Mouse (Mus musculus) forebrain, embryonic 10.5 days (tissue): ENCODE data around the gene Rcor2. TPM values are rescaled to one million over a fixed set of nuclear protein-coding genes. Genes with fewer than 3 reads are reported as not detected.

Experiments used
- DNase-seq: peaks from one replicate; pipeline ENCODE4 v3.0.0-alpha.2; 2017; ENCODE audit warnings: low spot score; ENCODE audit errors: extremely low spot score
- H3K27ac ChIP-seq: fragments of 300-500 bp; sonication (generic); 2 replicates; pipeline ENCODE4 v1.5.1; 2016; ENCODE audit warnings: mild to moderate bottlenecking
- H3K27me3 ChIP-seq: fragments of 300-500 bp; sonication (generic); 2 replicates; pipeline ENCODE4 v1.6.1; 2016; ENCODE audit warnings: mild to moderate bottlenecking; ENCODE audit not compliant: poor library complexity, severe bottlenecking
- H3K36me3 ChIP-seq: fragments of 300-500 bp; sonication (generic); replicated peaks from 2 replicates; pipeline ENCODE4 v1.6.1; 2016; ENCODE audit warnings: mild to moderate bottlenecking, moderate library complexity
- H3K4me1 ChIP-seq: fragments of 300-500 bp; sonication (generic); 2 replicates; pipeline ENCODE4 v1.6.1; 2016
- H3K4me3 ChIP-seq: fragments of 300-500 bp; sonication (generic); 2 replicates; pipeline ENCODE4 v1.5.1; 2016; ENCODE audit warnings: mild to moderate bottlenecking, moderate library complexity
- H3K9me3 ChIP-seq: fragments of 300-500 bp; sonication (generic); 2 replicates; pipeline ENCODE4 v1.6.1; 2016; ENCODE audit warnings: mild to moderate bottlenecking, moderate library complexity
- WGBS: fragments of 180-500 bp; shearing (Covaris S2); methylation state at CpG from one replicate; pipeline ENCODE4 v1.1.7; 2016; 5-methylcytosine and 5-hydroxymethylcytosine counted together
- polyA plus RNA-seq: library from polyadenylated mRNA; unstranded; fragments of >200 nt; fragmentation: Nextera tagmentation; extraction: Ambion mirVana; gene quantifications from 2 replicates; pipeline ENCODE4 v1.2.1, GENCODE M21; 2016

Rcor2 gene
- polyA plus RNA-seq, 1 experiment from 2014 or later: 64.0 TPM

DNA sequence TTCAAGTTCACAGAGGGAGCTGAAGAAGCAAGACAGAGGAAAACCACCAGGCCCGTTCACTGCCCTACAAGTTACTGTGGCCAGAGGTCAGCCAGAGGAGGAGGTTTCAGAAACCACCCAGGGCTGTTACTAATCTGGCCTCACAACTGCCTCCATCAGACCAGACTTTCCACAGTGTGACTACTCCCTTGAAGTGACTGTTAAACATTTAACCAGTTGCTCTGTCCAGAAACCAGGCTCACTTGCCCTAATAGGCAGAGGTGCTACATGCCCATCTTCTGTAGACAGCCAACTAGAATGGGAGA lies 35.3 kb downstream of the Rcor2 start:
- Histone ChIP-seq H3K27me3 (no peaks in the 10 kb centered on the region), H3K9me3 (no peaks in the 10 kb centered on the region), H3K4me1 (peaks cover 8% of the 10 kb centered on the region), H3K27ac (no peak overlapping the region), H3K4me3 (no peak overlapping the region), H3K36me3 (peaks cover 39% of the 10 kb centered on the region)
- 78% methylated on average over 1 of the region's 1 CpGs for WGBS
- DNase-seq: no peak

DNA sequence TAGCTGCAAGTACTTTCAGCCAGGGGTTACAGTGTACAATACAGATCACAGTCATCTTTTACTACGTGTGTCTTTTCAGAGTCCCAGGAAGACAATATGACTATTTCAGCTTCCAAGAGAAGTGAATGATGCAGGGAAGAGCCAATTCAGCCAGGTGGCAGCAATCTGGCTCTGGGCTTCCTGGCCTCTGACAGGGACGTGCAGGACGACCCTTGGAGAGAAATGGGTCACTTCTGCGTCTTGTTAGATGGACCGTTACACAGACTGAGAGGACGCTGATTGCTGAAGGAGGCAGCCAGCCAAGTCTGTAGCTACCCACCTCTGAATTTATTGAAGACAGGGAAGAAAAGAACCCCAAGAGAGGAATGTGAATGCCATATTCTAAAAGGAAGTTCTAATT lies 36.7 kb downstream of the Rcor2 start:
- WGBS: 84% methylated on average over 6 of the region's 6 CpGs
- Histone ChIP-seq H3K27me3 (no peaks in the 10 kb centered on the region), H3K27ac (no peak overlapping the region), H3K4me1 (peaks cover 22% of the 10 kb centered on the region), H3K4me3 (no peak overlapping the region), H3K9me3 (no peaks in the 10 kb centered on the region), H3K36me3 (peaks cover 28% of the 10 kb centered on the region)
- DNase-seq: no peak

DNA sequence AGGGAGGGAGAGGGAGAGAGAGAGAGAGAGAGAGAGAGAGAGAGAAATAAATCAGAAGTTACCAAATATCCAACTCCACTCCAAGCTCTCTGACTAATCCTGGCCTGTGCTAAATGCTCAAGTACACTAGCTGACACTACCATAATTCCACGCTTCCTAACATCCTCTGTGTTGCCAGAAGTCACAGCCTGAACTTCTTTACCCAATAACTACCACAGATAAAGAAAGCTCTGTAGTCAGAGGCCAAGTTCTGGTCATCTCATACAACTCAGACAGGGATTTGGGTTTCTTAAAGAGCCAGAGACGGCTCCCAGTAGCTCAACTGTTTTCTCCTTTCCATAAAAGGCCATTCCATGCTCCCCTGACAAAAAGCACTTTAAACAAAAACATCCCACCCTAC lies 37.7 kb downstream of the Rcor2 start:
- no peak for DNase-seq
- H3K36me3 ChIP-seq: peaks cover 20% of the 10 kb centered on the region
- no peaks in the 10 kb centered on the region for H3K27me3 ChIP-seq
- no peak overlapping the region for H3K27ac ChIP-seq
- 84% methylated on average over 2 of the region's 2 CpGs for WGBS
- H3K9me3 ChIP-seq: no peaks in the 10 kb centered on the region
- peaks cover 32% of the 10 kb centered on the region for H3K4me1 ChIP-seq
- no peak overlapping the region for H3K4me3 ChIP-seq

DNA sequence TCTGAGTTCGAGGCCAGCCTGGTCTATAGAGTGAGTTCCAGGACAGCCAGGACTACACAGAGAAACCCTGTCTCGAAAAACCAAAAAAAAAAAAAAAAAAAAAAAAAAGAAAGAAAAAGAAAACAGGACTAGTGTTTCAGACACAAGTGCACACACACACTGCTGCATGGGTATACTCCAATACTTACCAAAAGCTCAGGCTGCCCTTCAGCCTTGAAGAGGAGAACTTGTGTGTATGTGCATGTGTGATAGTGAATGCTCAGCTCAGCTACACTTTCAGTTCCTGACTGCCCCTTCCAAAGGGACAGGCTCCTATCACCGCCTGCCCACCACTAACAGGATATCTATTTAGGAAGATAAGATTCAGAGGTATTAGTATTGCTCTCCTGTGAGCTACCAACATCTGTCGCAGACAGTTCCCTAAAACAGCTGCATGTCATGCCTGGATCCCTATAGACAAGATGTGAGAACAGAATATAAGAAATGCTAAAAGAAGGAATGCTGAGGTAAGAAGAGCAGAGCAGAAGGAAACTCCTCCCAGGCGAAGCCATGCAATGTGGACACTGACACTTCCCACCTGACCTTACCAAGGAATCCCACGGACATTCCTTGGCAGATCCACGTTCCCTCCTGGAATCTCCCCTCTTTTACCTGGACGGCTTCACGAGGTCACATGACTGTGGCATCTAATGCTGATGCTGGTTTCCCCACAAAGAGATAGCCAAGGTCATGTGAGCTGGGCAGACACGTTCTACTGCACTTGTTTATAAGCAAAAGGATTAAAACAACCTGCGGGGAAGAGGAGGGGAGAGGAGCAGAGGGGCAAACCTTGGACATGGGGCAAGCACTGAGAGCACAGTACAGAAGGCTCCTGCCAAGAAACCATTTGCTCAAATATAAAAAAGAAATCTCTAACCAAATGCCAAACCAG lies 38.5 kb downstream of the Rcor2 start:
- Histone ChIP-seq H3K36me3 (peaks cover 14% of the 10 kb centered on the region; the same call in 1 of the 2 replicates), H3K4me1 (peaks cover 40% of the 10 kb centered on the region), H3K4me3 (no peak overlapping the region), H3K27me3 (no peaks in the 10 kb centered on the region), H3K9me3 (no peaks in the 10 kb centered on the region), H3K27ac (no peak overlapping the region)
- no peak for DNase-seq
- 86% methylated on average over 11 of the region's 11 CpGs for WGBS

DNA sequence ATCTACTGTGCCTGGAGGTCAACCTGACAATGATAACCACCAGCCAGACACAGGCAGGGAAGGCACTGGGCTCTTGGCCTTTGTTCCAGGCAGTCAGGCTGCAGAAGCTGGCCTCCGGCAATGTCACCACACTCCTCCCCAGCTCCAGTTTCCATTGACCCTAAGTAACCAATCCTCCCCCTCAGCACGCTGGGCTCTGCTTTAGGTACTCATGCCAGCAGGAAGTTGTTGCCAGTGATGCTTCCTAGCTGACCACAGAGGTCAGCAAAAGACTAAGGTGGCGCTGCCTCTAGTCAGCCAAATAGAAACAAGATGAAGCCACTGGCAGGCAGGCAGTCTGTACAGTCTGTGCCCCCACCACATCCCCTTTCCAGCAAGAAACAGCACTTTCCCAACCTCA lies 39.8 kb downstream of the Rcor2 start:
- 0 out of 2 replicates have a peak overlapping the region, but pooled peaks have one; percentile 21 for H3K27ac ChIP-seq
- 76% methylated on average over 3 of the region's 3 CpGs for WGBS
- H3K4me1 ChIP-seq: peaks cover 53% of the 10 kb centered on the region

DNA sequence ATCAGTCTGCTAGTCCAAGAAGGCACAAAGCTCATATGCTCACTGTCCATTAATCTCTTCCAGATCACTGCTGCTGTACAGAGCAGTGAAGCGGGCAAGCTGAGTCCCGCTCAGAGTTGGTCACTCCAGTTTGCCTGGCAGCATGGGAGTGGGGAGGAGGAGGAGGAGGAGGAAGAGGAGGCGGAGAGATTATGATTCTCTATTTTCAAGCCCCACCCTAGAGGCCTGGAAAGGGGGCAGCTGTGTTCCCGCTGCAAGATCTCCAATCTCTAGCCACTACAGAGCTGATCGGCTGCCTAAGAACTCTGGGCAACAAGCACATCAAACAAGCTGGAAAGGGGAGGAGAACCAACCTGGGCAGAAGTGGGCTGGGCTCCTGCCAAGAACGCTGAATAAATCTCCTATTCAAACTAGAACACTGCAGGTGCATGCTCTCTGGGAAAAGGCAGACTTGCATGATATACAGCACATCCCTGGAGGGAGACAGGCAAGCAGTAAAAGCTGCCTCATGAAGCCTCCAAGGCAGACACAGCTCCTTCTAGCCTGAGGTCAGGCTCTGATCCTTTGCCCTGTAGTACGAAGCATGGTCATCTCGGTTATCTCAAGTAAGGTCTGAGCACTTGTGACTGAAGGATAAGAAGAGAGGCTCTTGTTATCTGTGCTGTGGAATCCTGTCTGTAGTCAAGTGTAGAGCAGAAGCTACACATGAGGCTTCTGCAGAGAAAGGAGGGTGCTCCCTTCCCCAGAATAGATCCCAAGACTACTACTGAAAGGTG lies 41.1 kb downstream of the Rcor2 start:
- WGBS: 64% methylated on average over 8 of the region's 8 CpGs
- H3K27ac ChIP-seq: peak overlapping the region; percentile 60
- H3K4me3 ChIP-seq: peak overlapping the region; percentile 14; the same call in 1 of the 2 replicates
- H3K36me3 ChIP-seq: peaks cover 8% of the 10 kb centered on the region; the same call in 1 of the 2 replicates
- H3K4me1 ChIP-seq: peaks cover 56% of the 10 kb centered on the region
- H3K9me3 ChIP-seq: no peaks in the 10 kb centered on the region
- no peaks in the 10 kb centered on the region for H3K27me3 ChIP-seq
- no peak for DNase-seq

More for the DNA sequence above, 39.8 kb downstream of the Rcor2 start:
- H3K9me3 ChIP-seq: no peaks in the 10 kb centered on the region
- no peaks in the 10 kb centered on the region for H3K27me3 ChIP-seq
- DNase-seq: no peak
- H3K36me3 ChIP-seq: peaks cover 8% of the 10 kb centered on the region; the same call in 1 of the 2 replicates
- H3K4me3 ChIP-seq: no peak overlapping the region

DNA sequence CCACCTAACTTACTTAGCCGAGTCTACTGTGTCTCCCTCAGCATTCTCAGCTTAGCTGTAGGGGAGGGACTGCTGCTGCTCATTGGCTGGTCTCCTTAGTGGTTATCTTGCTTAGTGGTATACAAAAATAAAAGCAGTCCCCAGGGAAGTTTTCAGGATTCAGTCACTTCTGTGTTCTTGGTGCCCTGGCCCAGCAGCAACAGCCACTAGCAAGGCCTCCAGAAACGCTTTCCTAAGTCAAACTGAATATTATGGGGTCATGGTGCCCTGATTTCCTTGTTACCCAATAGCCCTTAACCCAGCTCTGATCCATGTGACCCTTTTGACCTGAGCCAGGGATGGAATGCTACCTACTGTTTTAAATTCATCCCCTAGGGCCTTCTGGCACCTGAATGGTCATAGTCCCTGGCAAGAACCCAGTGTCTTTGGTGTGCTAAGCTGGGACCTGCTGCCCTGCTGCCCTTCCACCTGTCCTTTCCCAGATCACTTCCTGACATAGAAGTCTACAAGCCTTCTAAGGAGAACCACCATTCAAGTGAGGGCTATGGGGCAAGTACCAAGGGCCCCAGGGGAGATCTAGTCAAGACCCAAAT lies 42.7 kb downstream of the Rcor2 start:
- Histone ChIP-seq H3K36me3 (no peaks in the 10 kb centered on the region), H3K4me1 (peaks cover 60% of the 10 kb centered on the region), H3K9me3 (no peaks in the 10 kb centered on the region), H3K27ac (peak overlapping the region; percentile 73; the same call in 1 of the 2 replicates), H3K4me3 (no peak overlapping the region), H3K27me3 (no peaks in the 10 kb centered on the region)
- 67% methylated on average over 2 of the region's 2 CpGs for WGBS
- no peak for DNase-seq

DNA sequence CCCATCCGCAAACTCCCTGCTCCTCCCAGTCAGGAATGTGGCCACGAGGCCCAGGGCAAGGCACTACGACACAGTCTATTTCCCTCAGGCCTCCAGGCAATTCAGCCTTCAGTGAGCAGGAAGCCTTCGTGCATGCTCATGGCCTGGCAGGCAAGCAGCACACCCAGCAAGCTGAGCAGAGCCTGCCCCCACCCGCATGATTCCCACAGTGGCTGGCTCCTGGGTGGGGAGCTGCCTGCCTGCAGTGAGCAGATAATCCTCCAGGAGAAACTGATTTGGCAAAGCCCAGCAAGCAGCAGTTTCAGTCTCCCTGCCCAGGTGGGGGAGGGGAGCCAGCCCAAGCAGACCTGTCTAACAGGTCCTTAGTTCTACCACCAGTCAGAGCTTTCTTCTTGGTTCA lies 43.6 kb downstream of the Rcor2 start:
- H3K4me3 ChIP-seq: no peak overlapping the region; the same call in 1 of the 2 replicates
- no peaks in the 10 kb centered on the region for H3K9me3 ChIP-seq
- peak overlapping the region; percentile 73 for H3K27ac ChIP-seq
- no peaks in the 10 kb centered on the region for H3K27me3 ChIP-seq
- H3K36me3 ChIP-seq: no peaks in the 10 kb centered on the region
- peaks cover 61% of the 10 kb centered on the region for H3K4me1 ChIP-seq
- WGBS: 12% methylated on average over 5 of the region's 5 CpGs
- peak; percentile 37 for DNase-seq

DNA sequence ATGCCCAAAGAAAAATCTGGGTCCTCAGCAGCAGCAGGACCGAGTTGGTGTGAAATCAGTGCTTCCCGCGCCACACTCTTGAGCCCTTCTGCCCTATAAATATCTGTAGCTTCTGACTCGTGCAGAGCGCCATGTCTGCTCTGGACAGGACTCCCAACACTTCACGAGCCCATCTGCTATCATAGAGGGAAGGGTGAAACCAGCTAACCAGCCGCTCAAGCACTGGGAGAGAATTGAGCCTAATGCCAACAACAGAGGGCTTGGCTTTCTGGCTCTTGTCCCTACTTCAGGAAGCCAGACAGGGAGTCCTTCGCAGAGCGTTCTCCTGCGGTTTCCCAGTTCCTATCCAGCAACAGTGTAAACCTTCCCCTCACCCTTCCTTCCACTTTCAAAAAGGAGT lies 44.2 kb downstream of the Rcor2 start:
- DNase-seq: no peak
- Histone ChIP-seq H3K27ac (peak overlapping the region; percentile 73; the same call in 1 of the 2 replicates), H3K27me3 (no peaks in the 10 kb centered on the region), H3K4me3 (no peak overlapping the region), H3K4me1 (peaks cover 67% of the 10 kb centered on the region), H3K9me3 (no peaks in the 10 kb centered on the region), H3K36me3 (no peaks in the 10 kb centered on the region)
- WGBS: 45% methylated on average over 10 of the region's 10 CpGs

DNA sequence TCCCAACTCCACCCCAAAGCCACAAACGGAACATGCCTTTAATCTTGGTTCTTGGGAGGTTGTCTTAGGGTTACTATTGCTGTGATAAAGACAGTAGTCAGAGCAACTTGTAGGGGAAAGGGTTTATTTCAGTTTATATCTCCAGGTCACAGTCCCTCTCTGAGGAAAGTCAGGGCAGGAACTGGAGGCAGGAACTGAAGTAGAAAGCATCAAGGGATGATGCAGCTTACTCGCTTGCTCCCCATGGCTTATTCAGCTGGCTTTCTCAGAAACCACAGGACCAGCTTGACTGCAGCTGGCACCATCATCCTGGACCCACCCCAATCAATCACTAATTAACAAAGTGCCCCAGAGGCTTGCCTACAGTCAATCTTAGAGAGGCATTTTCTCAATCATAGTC lies 46.5 kb downstream of the Rcor2 start:
- H3K4me3 ChIP-seq: no peak overlapping the region
- peaks cover 2% of the 10 kb centered on the region; the same call in 1 of the 2 replicates for H3K36me3 ChIP-seq
- H3K9me3 ChIP-seq: no peaks in the 10 kb centered on the region
- H3K4me1 ChIP-seq: peaks cover 50% of the 10 kb centered on the region
- DNase-seq: no peak
- H3K27me3 ChIP-seq: no peaks in the 10 kb centered on the region
- no peak overlapping the region for H3K27ac ChIP-seq
- 92% methylated on average over 2 of the region's 2 CpGs for WGBS

DNA sequence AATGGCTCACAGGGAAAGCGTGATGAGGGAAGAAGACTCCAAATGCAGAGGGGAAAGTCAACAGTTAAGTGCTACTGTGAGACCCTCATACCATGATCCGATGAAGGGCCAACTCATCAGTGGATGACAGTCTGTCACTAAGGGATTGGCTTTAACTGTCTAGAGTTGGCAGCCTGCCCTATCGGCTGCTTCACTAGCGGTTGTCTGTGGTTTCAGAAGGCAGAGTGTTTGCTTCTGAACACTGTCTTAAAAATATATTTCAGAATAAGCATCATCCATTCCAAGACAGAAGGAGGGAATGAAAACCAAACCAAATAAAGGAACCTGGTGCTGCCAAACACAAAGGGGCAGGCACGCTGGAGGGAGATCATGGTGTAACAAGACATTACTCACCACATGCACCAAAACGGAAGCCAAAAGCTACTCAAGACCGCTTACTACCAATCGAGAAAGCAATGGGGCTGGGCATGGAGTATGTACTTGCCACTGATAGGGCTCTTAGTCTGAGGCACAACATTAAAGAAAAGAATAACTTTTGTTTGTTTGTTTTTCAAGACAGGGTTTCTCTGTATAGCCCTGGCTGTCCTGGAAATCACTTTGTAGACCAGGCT lies 48.0 kb downstream of the Rcor2 start:
- Histone ChIP-seq H3K4me3 (no peak overlapping the region), H3K36me3 (peaks cover 9% of the 10 kb centered on the region; the same call in 1 of the 2 replicates), H3K9me3 (no peaks in the 10 kb centered on the region), H3K27ac (no peak overlapping the region), H3K27me3 (no peaks in the 10 kb centered on the region), H3K4me1 (peaks cover 36% of the 10 kb centered on the region)
- DNase-seq: no peak
- 95% methylated on average over 8 of the region's 8 CpGs for WGBS

DNA sequence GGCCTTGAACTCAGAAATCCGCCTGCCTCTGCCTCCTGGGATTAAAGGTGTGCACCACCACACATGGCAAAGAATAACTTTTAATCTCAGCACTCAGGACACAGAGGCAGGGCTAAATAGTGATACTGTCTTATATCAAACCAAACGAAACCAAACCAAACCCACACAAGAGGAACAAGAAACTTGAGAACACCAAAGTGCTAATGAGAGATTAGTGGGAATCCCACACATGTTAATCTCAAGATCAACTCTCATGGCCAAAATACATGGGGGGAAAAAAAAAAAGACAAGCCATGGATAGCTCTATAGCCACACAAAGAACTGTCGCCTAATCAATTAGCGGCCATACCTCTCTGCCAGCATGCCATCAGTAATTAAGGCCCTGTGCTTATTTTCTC lies 48.5 kb downstream of the Rcor2 start:
- Histone ChIP-seq H3K27me3 (no peaks in the 10 kb centered on the region), H3K36me3 (peaks cover 9% of the 10 kb centered on the region; the same call in 1 of the 2 replicates)
- WGBS: 83% methylated on average over 4 of the region's 4 CpGs

More for the DNA sequence above, 48.5 kb downstream of the Rcor2 start:
- Histone ChIP-seq H3K4me3 (no peak overlapping the region), H3K4me1 (peaks cover 34% of the 10 kb centered on the region), H3K9me3 (no peaks in the 10 kb centered on the region), H3K27ac (no peak overlapping the region)
- no peak for DNase-seq
